Mouse (Mus musculus): ENCODE measurements at regions not wholly inside any gene's neighbourhood (a gene's known extent, or its start where the extent isn't known, plus 50 kb on each side); places are given as distances from the start of the nearest gene placed in this dataset.

GRCm38 (mm10) chr12:28158786-28159185 lies 393.4 kb downstream of the Dcdc2c start:
- no peaks in the 10 kb centered on the region for H3K4me1 ChIP-seq (ENCODE audit: control insufficient read depth, insufficient read depth, low read length)
- H3K4me2 ChIP-seq (ENCODE audit: low read depth, low read length): no peak overlapping the region
- no peak for ATAC-seq (ENCODE audit: low read depth)
- no peak overlapping the region for H3K27ac ChIP-seq (replicated peaks; ENCODE audit: low read depth, low read length)
- no peaks in the 10 kb centered on the region for H3K27me3 ChIP-seq (replicated peaks; ENCODE audit: control insufficient read depth, insufficient read depth, low read length)
- WGBS: 96% methylated on average over 1 of the region's 1 CpGs
- no peak for DNase-seq (ENCODE audit: low spot score)
- no peaks in the 10 kb centered on the region for H3K9me3 ChIP-seq (ENCODE audit: control insufficient read depth, low read length)
- no peak overlapping the region for H3K9ac ChIP-seq (ENCODE audit: low read depth, low read length)
- H3K36me3 ChIP-seq (ENCODE audit: control insufficient read depth, insufficient read depth, low read length): no peaks in the 10 kb centered on the region
- no peak overlapping the region for H3K4me3 ChIP-seq (ENCODE audit: low read depth, low read length)

GRCm38 (mm10) chr12:28150759-28151158 lies 401.4 kb downstream of the Dcdc2c start:
- no peaks in the 10 kb centered on the region for H3K27me3 ChIP-seq (replicated peaks; ENCODE audit: control insufficient read depth, insufficient read depth, low read length)
- no peak overlapping the region for H3K27ac ChIP-seq (replicated peaks; ENCODE audit: low read depth, low read length)
- no peak overlapping the region for H3K4me2 ChIP-seq (ENCODE audit: low read depth, low read length)
- H3K4me3 ChIP-seq (ENCODE audit: low read depth, low read length): no peak overlapping the region
- ATAC-seq (ENCODE audit: low read depth) (no peak), DNase-seq (ENCODE audit: low spot score) (peak; percentile 35)
- no peaks in the 10 kb centered on the region for H3K4me1 ChIP-seq (ENCODE audit: control insufficient read depth, insufficient read depth, low read length)
- H3K9me3 ChIP-seq (ENCODE audit: control insufficient read depth, low read length): no peaks in the 10 kb centered on the region
- H3K9ac ChIP-seq (ENCODE audit: low read depth, low read length): no peak overlapping the region
- no peaks in the 10 kb centered on the region for H3K36me3 ChIP-seq (ENCODE audit: control insufficient read depth, insufficient read depth, low read length)
- 39% methylated on average over 4 of the region's 4 CpGs for WGBS

- Histone ChIP-seq H3K27ac (replicated peaks; ENCODE audit: low read depth, low read length) (no peak overlapping the region), H3K36me3 (ENCODE audit: control insufficient read depth, insufficient read depth, low read length) (no peaks in the 10 kb centered on the region), H3K9me3 (ENCODE audit: control insufficient read depth, low read length) (no peaks in the 10 kb centered on the region), H3K4me2 (ENCODE audit: low read depth, low read length) (no peak overlapping the region), H3K27me3 (replicated peaks; ENCODE audit: control insufficient read depth, insufficient read depth, low read length) (no peaks in the 10 kb centered on the region), H3K9ac (ENCODE audit: low read depth, low read length) (no peak overlapping the region), H3K4me3 (ENCODE audit: low read depth, low read length) (no peak overlapping the region), H3K4me1 (ENCODE audit: control insufficient read depth, insufficient read depth, low read length) (no peaks in the 10 kb centered on the region)
- ATAC-seq (ENCODE audit: low read depth): no peak
- WGBS: 55% methylated on average over 4 of the region's 4 CpGs
- DNase-seq (ENCODE audit: low spot score): no peak
These were observed 416.2 kb downstream of the Dcdc2c start for GRCm38 (mm10) chr12:28135810-28136592.

- H3K27ac ChIP-seq (replicated peaks; ENCODE audit: low read depth, low read length): no peak overlapping the region
- H3K36me3 ChIP-seq (ENCODE audit: control insufficient read depth, insufficient read depth, low read length): no peaks in the 10 kb centered on the region
- no peak for DNase-seq (ENCODE audit: low spot score)
- no peak overlapping the region for H3K4me3 ChIP-seq (ENCODE audit: low read depth, low read length)
- H3K4me1 ChIP-seq (ENCODE audit: control insufficient read depth, insufficient read depth, low read length): no peaks in the 10 kb centered on the region
- ATAC-seq (ENCODE audit: low read depth): no peak
- no peak overlapping the region for H3K9ac ChIP-seq (ENCODE audit: low read depth, low read length)
- 31% methylated on average over 9 of the region's 9 CpGs for WGBS
- no peak overlapping the region for H3K4me2 ChIP-seq (ENCODE audit: low read depth, low read length)
- no peaks in the 10 kb centered on the region for H3K9me3 ChIP-seq (ENCODE audit: control insufficient read depth, low read length)
- no peaks in the 10 kb centered on the region for H3K27me3 ChIP-seq (replicated peaks; ENCODE audit: control insufficient read depth, insufficient read depth, low read length)
These were observed 429.4 kb downstream of the Dcdc2c start for GRCm38 (mm10) chr12:28122766-28123165.

- H3K9ac ChIP-seq (ENCODE audit: low read depth, low read length): no peak overlapping the region
- DNase-seq (ENCODE audit: low spot score) (peak; percentile 39), ATAC-seq (ENCODE audit: low read depth) (no peak)
- no peak overlapping the region for H3K4me2 ChIP-seq (ENCODE audit: low read depth, low read length)
- H3K27ac ChIP-seq (replicated peaks; ENCODE audit: low read depth, low read length): no peak overlapping the region
- no peaks in the 10 kb centered on the region for H3K36me3 ChIP-seq (ENCODE audit: control insufficient read depth, insufficient read depth, low read length)
- H3K4me1 ChIP-seq (ENCODE audit: control insufficient read depth, insufficient read depth, low read length): no peaks in the 10 kb centered on the region
- no peaks in the 10 kb centered on the region for H3K27me3 ChIP-seq (replicated peaks; ENCODE audit: control insufficient read depth, insufficient read depth, low read length)
- WGBS: 46% methylated on average over 3 of the region's 3 CpGs
- no peaks in the 10 kb centered on the region for H3K9me3 ChIP-seq (ENCODE audit: control insufficient read depth, low read length)
- H3K4me3 ChIP-seq (ENCODE audit: low read depth, low read length): no peak overlapping the region
These were observed 432.1 kb downstream of the Dcdc2c start for GRCm38 (mm10) chr12:28120106-28120505.

GRCm38 (mm10) chr12:28090673-28091072 lies 461.5 kb downstream of the Dcdc2c start:
- H3K27ac ChIP-seq (replicated peaks; ENCODE audit: low read depth, low read length): no peak overlapping the region
- 89% methylated on average over 6 of the region's 6 CpGs for WGBS
- H3K4me1 ChIP-seq (ENCODE audit: control insufficient read depth, insufficient read depth, low read length): no peaks in the 10 kb centered on the region
- H3K4me2 ChIP-seq (ENCODE audit: low read depth, low read length): no peak overlapping the region
- H3K36me3 ChIP-seq (ENCODE audit: control insufficient read depth, insufficient read depth, low read length): no peaks in the 10 kb centered on the region
- no peak for DNase-seq (ENCODE audit: low spot score)
- no peaks in the 10 kb centered on the region for H3K27me3 ChIP-seq (replicated peaks; ENCODE audit: control insufficient read depth, insufficient read depth, low read length)
- ATAC-seq (ENCODE audit: low read depth): no peak
- no peak overlapping the region for H3K4me3 ChIP-seq (ENCODE audit: low read depth, low read length)
- no peak overlapping the region for H3K9ac ChIP-seq (ENCODE audit: low read depth, low read length)
- H3K9me3 ChIP-seq (ENCODE audit: control insufficient read depth, low read length): no peaks in the 10 kb centered on the region

- ATAC-seq (ENCODE audit: low read depth): no peak
- H3K36me3 ChIP-seq (ENCODE audit: control insufficient read depth, insufficient read depth, low read length): no peaks in the 10 kb centered on the region
- no peaks in the 10 kb centered on the region for H3K9me3 ChIP-seq (ENCODE audit: control insufficient read depth, low read length)
- H3K27ac ChIP-seq (replicated peaks; ENCODE audit: low read depth, low read length): no peak overlapping the region
- WGBS: 71% methylated on average over 4 of the region's 4 CpGs
- no peak overlapping the region for H3K4me3 ChIP-seq (ENCODE audit: low read depth, low read length)
- no peak overlapping the region for H3K9ac ChIP-seq (ENCODE audit: low read depth, low read length)
- no peaks in the 10 kb centered on the region for H3K27me3 ChIP-seq (replicated peaks; ENCODE audit: control insufficient read depth, insufficient read depth, low read length)
- no peak for DNase-seq (ENCODE audit: low spot score)
- H3K4me2 ChIP-seq (ENCODE audit: low read depth, low read length): no peak overlapping the region
- H3K4me1 ChIP-seq (ENCODE audit: control insufficient read depth, insufficient read depth, low read length): no peaks in the 10 kb centered on the region
These were observed 466.7 kb downstream of the Dcdc2c start for GRCm38 (mm10) chr12:28085460-28085859.

GRCm38 (mm10) chr12:28076606-28077005 lies 475.6 kb downstream of the Dcdc2c start:
- DNase-seq (ENCODE audit: low spot score) (no peak), ATAC-seq (ENCODE audit: low read depth) (no peak)
- Histone ChIP-seq H3K4me3 (ENCODE audit: low read depth, low read length) (no peak overlapping the region), H3K27me3 (replicated peaks; ENCODE audit: control insufficient read depth, insufficient read depth, low read length) (no peaks in the 10 kb centered on the region), H3K9ac (ENCODE audit: low read depth, low read length) (no peak overlapping the region), H3K27ac (replicated peaks; ENCODE audit: low read depth, low read length) (no peak overlapping the region), H3K4me1 (ENCODE audit: control insufficient read depth, insufficient read depth, low read length) (no peaks in the 10 kb centered on the region), H3K4me2 (ENCODE audit: low read depth, low read length) (no peak overlapping the region), H3K9me3 (ENCODE audit: control insufficient read depth, low read length) (no peaks in the 10 kb centered on the region), H3K36me3 (ENCODE audit: control insufficient read depth, insufficient read depth, low read length) (no peaks in the 10 kb centered on the region)
- WGBS: 82% methylated on average over 3 of the region's 3 CpGs

- H3K4me3 ChIP-seq (ENCODE audit: low read depth, low read length): no peak overlapping the region
- H3K9ac ChIP-seq (ENCODE audit: low read depth, low read length): no peak overlapping the region
- H3K27ac ChIP-seq (replicated peaks; ENCODE audit: low read depth, low read length): no peak overlapping the region
- no peak for DNase-seq (ENCODE audit: low spot score)
- H3K4me1 ChIP-seq (ENCODE audit: control insufficient read depth, insufficient read depth, low read length): no peaks in the 10 kb centered on the region
- WGBS: 64% methylated on average over 2 of the region's 2 CpGs
- no peaks in the 10 kb centered on the region for H3K9me3 ChIP-seq (ENCODE audit: control insufficient read depth, low read length)
- no peak overlapping the region for H3K4me2 ChIP-seq (ENCODE audit: low read depth, low read length)
- no peak for ATAC-seq (ENCODE audit: low read depth)
- H3K36me3 ChIP-seq (ENCODE audit: control insufficient read depth, insufficient read depth, low read length): no peaks in the 10 kb centered on the region
- no peaks in the 10 kb centered on the region for H3K27me3 ChIP-seq (replicated peaks; ENCODE audit: control insufficient read depth, insufficient read depth, low read length)
These were observed 483.6 kb downstream of the Dcdc2c start for GRCm38 (mm10) chr12:28068584-28068983.
